Mouse (Mus musculus) G1E (cell line): ENCODE data around the gene Gm27027.

ENCODE experiments used
- CTCF ChIP-seq: IDR thresholded peaks from 2 replicates; pipeline ENCODE4 v1.5.1; 2012; ENCODE audit warnings: low read depth, low read length, inconsistent platforms, mixed read lengths
- GATA1 ChIP-seq: IDR thresholded peaks from 2 replicates; pipeline ENCODE4 v1.6.1; 2012; ENCODE audit warnings: borderline replicate concordance, low read length, inconsistent platforms, mixed read lengths
- GATA2 ChIP-seq: IDR thresholded peaks from 2 replicates; pipeline ENCODE4 v1.6.1; 2012; ENCODE audit warnings: low read depth, low read length, inconsistent platforms, borderline replicate concordance
- POLR2AphosphoS5 ChIP-seq: IDR thresholded peaks from 2 replicates; pipeline ENCODE4 v1.6.1; 2012; ENCODE audit warnings: low read depth, low read length, inconsistent platforms; ENCODE audit not compliant: insufficient replicate concordance
- TAL1 ChIP-seq: conservative IDR thresholded peaks from 2 replicates; pipeline ENCODE4 v1.6.1; 2012; ENCODE audit warnings: low read depth, low read length, inconsistent platforms, mixed read lengths

DNA sequence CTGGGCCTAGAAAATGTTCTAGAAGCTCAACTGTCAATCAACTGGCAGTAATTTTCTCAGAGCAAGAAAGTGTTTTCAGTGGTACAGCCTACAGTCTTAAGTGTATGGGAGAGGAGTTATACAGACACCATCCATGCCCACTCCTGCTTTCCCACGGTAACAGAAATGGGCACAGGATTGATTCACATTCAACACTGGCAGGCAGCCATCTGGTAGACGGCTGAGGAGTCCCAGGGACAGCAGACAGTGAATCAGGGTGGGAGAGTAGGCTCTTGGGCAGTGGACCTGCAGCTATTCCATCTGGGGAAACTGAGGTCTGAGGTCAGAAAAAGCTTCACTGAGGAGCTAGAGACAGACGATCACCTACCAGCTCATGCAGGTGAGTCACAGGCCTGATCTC, 24.5 kb downstream of the Gm27027 start:
- TF ChIP-seq CTCF = no peak
- no peak for TF ChIP-seq POLR2AphosphoS5
- TF ChIP-seq GATA1 = no peak
- TF ChIP-seq GATA2 = no peak
- TF ChIP-seq TAL1 = no peak
